Mouse (Mus musculus) myocyte (in vitro differentiated cells): ENCODE data around the gene Tub. TPM values are rescaled to one million over a fixed set of nuclear protein-coding genes. Genes with fewer than 3 reads are reported as not detected.
A peak's percentile ranks its signal among the peaks of the same experiment; 100 is the strongest.

Source experiments
- H3K27me3 ChIP-seq: one replicate; pipeline ENCODE4 v1.6.1; 2011; ENCODE audit not compliant: control insufficient read depth, insufficient read depth, insufficient read length
- H3K36me3 ChIP-seq: one replicate; pipeline ENCODE4 v1.6.1; 2011; ENCODE audit not compliant: control insufficient read depth, insufficient read depth
- H3K4me2 ChIP-seq: one replicate; pipeline ENCODE4 v1.6.1; 2011; ENCODE audit warnings: low read depth, control low read depth
- H3K4me3 ChIP-seq: one replicate; pipeline ENCODE4 v1.5.1; 2011; ENCODE audit warnings: mild to moderate bottlenecking, control low read depth, moderate library complexity
- H3K79me2 ChIP-seq: one replicate; pipeline ENCODE4 v1.6.1; 2011; ENCODE audit not compliant: control insufficient read depth, insufficient read depth
- H3ac ChIP-seq: one replicate; pipeline ENCODE4 v1.6.1; 2011; ENCODE audit not compliant: control insufficient read depth, insufficient read length
- CEBPB ChIP-seq: IDR thresholded peaks from 2 replicates; pipeline ENCODE4 v1.6.1; 2011; ENCODE audit warnings: mild to moderate bottlenecking, moderate library complexity; ENCODE audit not compliant: poor library complexity, insufficient read depth, severe bottlenecking
- E2F4 ChIP-seq: IDR thresholded peaks from one replicate; pipeline ENCODE4 v1.6.1; 2011; ENCODE audit warnings: mild to moderate bottlenecking, control low read depth, moderate library complexity; ENCODE audit not compliant: insufficient read depth
- MAX ChIP-seq: IDR thresholded peaks from one replicate; pipeline ENCODE4 v1.6.1; 2011; ENCODE audit warnings: low read depth, mild to moderate bottlenecking, control low read depth
- MYOD1 ChIP-seq, 3 experiments: IDR thresholded peaks; one replicate each; pipeline ENCODE4 v1.6.1; 2011; ENCODE audit warnings: control low read depth in 2 of 3, low read depth in 2 of 3, mild to moderate bottlenecking in 2 of 3, moderate library complexity in 1 of 3; ENCODE audit not compliant: insufficient read length in 2 of 3, control insufficient read depth in 1 of 3
- MYOG ChIP-seq, 3 experiments: IDR thresholded peaks; one replicate each; pipeline ENCODE4 v1.6.1; 2011; ENCODE audit warnings: control low read depth in 2 of 3, low read depth in 2 of 3, mild to moderate bottlenecking in 2 of 3; ENCODE audit not compliant: insufficient read length in 2 of 3, control insufficient read depth in 1 of 3, insufficient read depth in 1 of 3
- POLR2A ChIP-seq: IDR thresholded peaks from one replicate; pipeline ENCODE4 v1.6.1; 2011; ENCODE audit warnings: low read depth, mild to moderate bottlenecking, control low read depth, moderate library complexity; ENCODE audit not compliant: insufficient read length
- POLR2AphosphoS2 ChIP-seq: IDR thresholded peaks from one replicate; pipeline ENCODE4 v1.6.1; 2011; ENCODE audit warnings: low read depth, control low read depth; ENCODE audit not compliant: insufficient read length
- REST ChIP-seq: IDR thresholded peaks from one replicate; pipeline ENCODE4 v1.6.1; 2011; ENCODE audit warnings: mild to moderate bottlenecking, control low read depth, moderate library complexity; ENCODE audit not compliant: insufficient read depth, insufficient read length
- SRF ChIP-seq: IDR thresholded peaks from one replicate; pipeline ENCODE4 v1.6.1; 2011; ENCODE audit warnings: low read depth; ENCODE audit not compliant: control insufficient read depth, insufficient read length
- TCF12 ChIP-seq: IDR thresholded peaks from one replicate; pipeline ENCODE4 v1.6.1; 2011; ENCODE audit warnings: mild to moderate bottlenecking, control low read depth; ENCODE audit not compliant: poor library complexity, insufficient read depth, severe bottlenecking
- TCF3 ChIP-seq: IDR thresholded peaks from one replicate; pipeline ENCODE4 v1.6.1; 2011; ENCODE audit warnings: low read depth, control low read depth; ENCODE audit not compliant: insufficient read length
- USF1 ChIP-seq: IDR thresholded peaks from one replicate; pipeline ENCODE4 v1.6.1; 2011; ENCODE audit warnings: low read depth, mild to moderate bottlenecking, control low read depth, moderate library complexity
- polyA plus RNA-seq: library from polyadenylated mRNA; unstranded; fragments of >200 nt; fragmentation: generic; extraction: Trizol; gene quantifications from one replicate; pipeline ENCODE4 v1.2.1, GENCODE M21; 2012; ENCODE audit warnings: missing spikeins

Gene Tub
- polyA plus RNA-seq, 1 experiment = not detected

DNA sequence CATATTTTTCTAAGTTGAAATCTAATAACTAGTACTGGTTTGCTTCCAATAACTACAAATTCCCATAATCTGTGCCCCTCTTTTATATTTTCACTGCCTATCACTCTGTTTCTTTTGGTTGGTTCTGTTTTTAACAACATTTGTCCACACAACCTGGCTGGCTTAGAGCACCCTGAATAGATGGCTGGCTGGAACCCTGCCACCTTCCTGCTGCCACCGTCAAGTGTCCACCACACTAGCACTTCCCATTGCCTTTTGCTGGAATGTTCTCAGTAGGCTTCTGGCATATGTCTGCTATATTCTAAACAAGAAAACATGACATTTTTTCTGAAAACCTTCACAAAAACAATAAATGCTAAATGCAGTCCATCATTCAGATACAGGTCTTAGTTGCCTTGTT is 100.7 kb downstream of the Tub start:
- H3K4me2 ChIP-seq = no peak overlapping the region
- H3ac ChIP-seq = no peak overlapping the region
- no peaks in the 10 kb centered on the region for H3K27me3 ChIP-seq
- no peaks in the 10 kb centered on the region for H3K79me2 ChIP-seq
- no peak overlapping the region for H3K4me3 ChIP-seq
- no peaks in the 10 kb centered on the region for H3K36me3 ChIP-seq
- TF ChIP-seq CEBPB (no peak), POLR2AphosphoS2 (no peak), E2F4 (no peak), POLR2A (no peak), REST (no peak), USF1 (no peak), MYOD1 (IDR thresholded peaks at IDR 0.05; ENCODE audit: control insufficient read depth in 1 of 3, insufficient read length in 2 of 3, low read depth in 2 of 3) (no peak), MAX (no peak), TCF3 (no peak)

DNA sequence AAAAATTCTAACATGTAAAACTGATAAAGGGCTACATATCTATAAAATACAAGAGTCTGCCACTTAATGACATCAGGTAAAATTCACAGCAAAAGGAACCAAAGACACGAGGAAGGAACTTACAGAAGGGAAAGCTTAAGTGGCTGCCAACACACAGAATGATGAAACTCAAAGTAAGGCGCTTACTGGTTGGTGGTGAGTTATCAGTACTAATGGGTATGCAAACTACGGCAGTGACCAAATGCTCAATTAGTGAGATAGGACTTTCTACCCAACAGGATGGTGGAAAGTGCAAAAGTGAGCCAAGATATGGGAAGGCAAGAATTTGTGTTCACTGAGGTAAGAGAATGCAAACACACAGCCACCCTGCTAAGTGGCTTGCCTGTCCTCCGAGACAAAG is 109.4 kb downstream of the Tub start:
- TF ChIP-seq REST = no peak
- TF ChIP-seq POLR2A = no peak
- no peak for TF ChIP-seq MYOG (IDR thresholded peaks at IDR 0.05; ENCODE audit: control insufficient read depth in 1 of 3, insufficient read depth in 1 of 3, insufficient read length in 2 of 3, low read depth in 2 of 3)
- TF ChIP-seq MAX = no peak
- no peak for TF ChIP-seq CEBPB
- no peak for TF ChIP-seq SRF
- TF ChIP-seq TCF12 = no peak
- TF ChIP-seq USF1 = no peak
- no peak for TF ChIP-seq POLR2AphosphoS2
- TF ChIP-seq E2F4 = no peak
- TF ChIP-seq MYOD1 (IDR thresholded peaks at IDR 0.05; ENCODE audit: control insufficient read depth in 1 of 3, insufficient read length in 2 of 3, low read depth in 2 of 3) = no peak
- TF ChIP-seq TCF3 = no peak
- Histone ChIP-seq H3K4me3 (no peak overlapping the region), H3K27me3 (no peaks in the 10 kb centered on the region), H3K36me3 (no peaks in the 10 kb centered on the region), H3K79me2 (no peaks in the 10 kb centered on the region), H3ac (no peak overlapping the region), H3K4me2 (no peak overlapping the region)

DNA sequence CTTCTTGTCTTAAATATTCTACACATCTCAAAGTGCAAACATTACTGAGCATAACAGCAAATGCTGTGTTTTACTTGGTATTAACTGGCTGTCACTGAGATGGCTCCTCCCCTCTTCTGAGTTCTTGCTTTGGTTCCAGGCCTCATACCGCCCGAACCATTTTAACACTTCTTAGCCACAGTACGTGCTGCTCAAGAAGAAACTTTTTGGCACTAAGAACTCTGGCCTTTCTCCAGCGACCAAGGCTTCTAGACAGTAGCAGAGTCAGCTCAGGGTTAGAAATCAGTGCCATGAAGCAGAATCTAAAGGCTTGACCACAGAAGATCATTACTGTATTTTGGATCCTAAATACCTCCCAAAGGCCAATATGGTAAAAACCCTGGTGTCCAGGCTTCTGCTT is 119.5 kb downstream of the Tub start:
- Histone ChIP-seq H3K4me2 (no peak overlapping the region), H3K27me3 (no peaks in the 10 kb centered on the region), H3K79me2 (no peaks in the 10 kb centered on the region), H3K36me3 (no peaks in the 10 kb centered on the region), H3K4me3 (no peak overlapping the region), H3ac (no peak overlapping the region)
- TF ChIP-seq POLR2AphosphoS2 (no peak), TCF12 (no peak), REST (no peak), POLR2A (no peak), MYOD1 (IDR thresholded peaks at IDR 0.05; ENCODE audit: control insufficient read depth in 1 of 3, insufficient read length in 2 of 3, low read depth in 2 of 3) (no peak), MAX (no peak), MYOG (IDR thresholded peaks at IDR 0.05; ENCODE audit: control insufficient read depth in 1 of 3, insufficient read depth in 1 of 3, insufficient read length in 2 of 3, low read depth in 2 of 3) (no peak), TCF3 (no peak), SRF (no peak), E2F4 (no peak)

DNA sequence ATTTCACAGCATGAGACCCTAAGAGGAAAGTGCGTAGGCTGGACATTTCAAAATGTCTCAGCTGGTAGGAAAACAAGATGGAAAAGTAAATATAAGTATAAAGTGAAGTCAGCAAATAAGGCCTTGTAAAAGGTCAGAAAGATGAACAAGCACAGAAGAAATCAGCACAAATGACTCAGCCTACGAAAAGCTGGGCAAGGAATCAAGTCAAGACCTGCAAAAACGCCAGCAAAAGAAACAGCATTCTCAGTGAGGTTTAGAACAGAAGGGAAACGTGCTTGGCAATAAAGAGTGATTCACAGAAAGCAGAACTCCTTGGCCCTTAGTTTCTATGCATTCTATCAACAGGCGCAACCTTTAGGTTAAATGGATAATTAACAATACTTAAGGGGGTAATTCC is 122.2 kb downstream of the Tub start:
- Histone ChIP-seq H3K36me3 (no peaks in the 10 kb centered on the region), H3K27me3 (no peaks in the 10 kb centered on the region), H3K79me2 (no peaks in the 10 kb centered on the region), H3K4me2 (no peak overlapping the region), H3K4me3 (no peak overlapping the region), H3ac (no peak overlapping the region)
- TF ChIP-seq CEBPB (no peak), POLR2A (no peak), TCF12 (no peak)

DNA sequence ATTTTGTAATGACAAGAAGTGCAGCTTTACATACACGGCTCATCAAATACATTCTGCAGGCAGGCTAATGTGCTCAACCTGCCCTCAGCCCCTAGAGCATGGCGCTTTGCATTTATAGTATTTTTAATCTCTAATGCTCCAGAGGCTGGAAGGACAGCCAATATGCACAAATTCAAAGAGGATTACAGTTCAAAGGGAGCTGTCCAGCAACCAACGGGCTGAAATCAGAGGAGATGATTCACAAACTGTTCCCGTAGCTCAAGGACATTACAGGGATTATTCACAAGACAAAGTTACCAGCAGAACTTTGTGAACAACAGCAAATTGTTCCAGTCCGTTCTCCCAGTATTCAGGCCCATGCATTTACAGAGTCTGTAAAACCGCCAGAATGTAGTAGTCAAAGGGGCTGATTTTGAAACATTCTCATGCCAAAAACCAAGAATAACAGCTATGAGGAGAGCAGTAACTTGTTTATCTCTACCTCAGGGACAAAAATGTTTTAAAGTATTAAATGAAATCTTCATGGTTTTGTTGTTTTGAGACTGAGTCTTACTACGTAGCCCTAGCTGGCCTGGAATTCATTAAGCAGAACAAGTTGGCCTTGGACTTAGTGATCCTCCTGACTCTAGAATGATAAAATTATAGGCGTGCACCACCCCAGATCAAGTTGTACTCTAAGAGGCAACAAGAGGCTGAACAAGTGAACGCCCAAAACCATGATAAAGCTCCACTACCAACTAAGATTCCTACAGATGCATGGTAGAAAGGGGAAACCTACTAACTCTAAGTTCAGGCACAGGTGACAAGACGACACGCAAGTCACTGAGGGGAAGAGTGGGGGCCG is 132.4 kb downstream of the Tub start:
- no peak overlapping the region for H3K4me3 ChIP-seq

More for the DNA sequence above, 132.4 kb downstream of the Tub start:
- TF ChIP-seq TCF3 = no peak
- peak; percentile 37 for TF ChIP-seq REST
- no peak overlapping the region for H3K4me2 ChIP-seq
- no peaks in the 10 kb centered on the region for H3K36me3 ChIP-seq
- no peaks in the 10 kb centered on the region for H3K79me2 ChIP-seq
- H3ac ChIP-seq = no peak overlapping the region
- H3K27me3 ChIP-seq = no peaks in the 10 kb centered on the region
